Mouse (Mus musculus): Measurements from ENCODE around the gene Cmtm1.

GRCm38 (mm10) chr8:104249442-104249996, 60.4 kb downstream of the Cmtm1 start:
- TF ChIP-seq CTCF (IDR thresholded peaks at IDR 0.05; ENCODE audit: extremely low read depth, insufficient read length, insufficient replicate concordance, low read depth, low read length) (no peak), POLR2A (IDR thresholded peaks at IDR 0.05; ENCODE audit: low read depth, low read length) (no peak)

Data from small intestine, adult 2 months (tissue).